Mouse (Mus musculus) thymus, adult 18-20 months (tissue): ENCODE measurements around the gene Hes2.

ENCODE experiments used
- DNase-seq, 2 experiments: peaks; one replicate each; pipeline ENCODE4 v3.0.0; 2022; ENCODE audit warnings: mixed read lengths in 2 of 2

Hes2 gene

DNA sequence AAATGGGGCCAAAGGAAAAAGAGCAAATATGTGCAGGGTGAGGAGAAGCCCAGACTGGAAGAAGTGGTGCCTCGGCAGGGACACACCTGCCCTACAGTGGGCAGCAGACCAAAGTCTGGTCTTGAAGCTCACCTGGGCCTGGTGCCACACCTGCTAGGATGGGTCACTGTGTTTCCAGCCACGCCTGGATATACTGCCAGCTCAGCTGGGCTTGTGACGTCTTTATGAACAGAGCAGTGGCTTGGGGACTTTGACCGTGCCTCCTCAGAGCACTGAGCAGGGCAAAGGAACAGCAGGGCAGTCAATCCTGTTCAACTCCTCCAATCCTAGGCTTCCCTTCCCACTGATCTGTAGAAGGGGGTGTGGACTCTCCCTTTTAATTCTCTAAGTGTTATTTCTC, 2.1 kb downstream of the Hes2 start:
- no peak for DNase-seq

DNA sequence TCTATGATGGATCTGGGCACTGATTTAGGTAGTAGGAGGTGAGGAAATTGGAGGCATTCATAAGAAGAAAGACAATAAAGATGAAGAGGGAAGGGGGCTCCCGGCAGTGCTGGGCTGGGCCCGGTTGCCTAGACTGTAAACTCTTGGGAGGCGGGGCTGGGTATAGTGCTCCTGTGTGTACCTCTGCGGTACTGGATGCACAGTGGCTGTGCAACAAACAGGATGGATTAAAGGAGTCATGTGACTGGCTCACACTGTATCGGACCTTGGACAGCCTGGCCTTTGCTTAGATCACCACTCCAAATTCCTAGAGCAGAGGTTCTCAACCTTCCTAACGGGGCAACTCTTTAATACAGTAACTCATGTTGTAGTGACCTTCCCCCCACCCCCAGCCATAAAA, 2.9 kb downstream of the Hes2 start:
- no peak for DNase-seq

DNA sequence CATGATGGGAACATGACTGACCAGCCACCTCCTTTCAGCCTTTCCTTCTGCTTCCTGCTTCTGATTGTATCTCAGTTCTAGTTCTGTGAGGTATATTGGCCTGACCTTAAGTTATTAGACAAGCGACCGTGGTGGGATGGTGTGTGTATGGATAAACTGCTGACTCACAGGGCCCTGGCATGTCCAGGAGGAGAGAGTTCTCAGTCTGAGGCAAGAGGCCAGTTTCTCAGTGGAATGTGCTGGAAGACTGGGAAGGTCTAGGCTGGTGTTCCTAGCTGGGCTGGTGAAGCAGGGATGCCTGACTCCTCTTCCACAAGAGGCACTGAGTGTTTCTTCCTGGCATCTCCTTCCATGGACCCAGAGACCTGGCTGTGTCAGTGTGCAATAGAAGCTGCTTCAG, 4.1 kb downstream of the Hes2 start:
- DNase-seq = no peak

DNA sequence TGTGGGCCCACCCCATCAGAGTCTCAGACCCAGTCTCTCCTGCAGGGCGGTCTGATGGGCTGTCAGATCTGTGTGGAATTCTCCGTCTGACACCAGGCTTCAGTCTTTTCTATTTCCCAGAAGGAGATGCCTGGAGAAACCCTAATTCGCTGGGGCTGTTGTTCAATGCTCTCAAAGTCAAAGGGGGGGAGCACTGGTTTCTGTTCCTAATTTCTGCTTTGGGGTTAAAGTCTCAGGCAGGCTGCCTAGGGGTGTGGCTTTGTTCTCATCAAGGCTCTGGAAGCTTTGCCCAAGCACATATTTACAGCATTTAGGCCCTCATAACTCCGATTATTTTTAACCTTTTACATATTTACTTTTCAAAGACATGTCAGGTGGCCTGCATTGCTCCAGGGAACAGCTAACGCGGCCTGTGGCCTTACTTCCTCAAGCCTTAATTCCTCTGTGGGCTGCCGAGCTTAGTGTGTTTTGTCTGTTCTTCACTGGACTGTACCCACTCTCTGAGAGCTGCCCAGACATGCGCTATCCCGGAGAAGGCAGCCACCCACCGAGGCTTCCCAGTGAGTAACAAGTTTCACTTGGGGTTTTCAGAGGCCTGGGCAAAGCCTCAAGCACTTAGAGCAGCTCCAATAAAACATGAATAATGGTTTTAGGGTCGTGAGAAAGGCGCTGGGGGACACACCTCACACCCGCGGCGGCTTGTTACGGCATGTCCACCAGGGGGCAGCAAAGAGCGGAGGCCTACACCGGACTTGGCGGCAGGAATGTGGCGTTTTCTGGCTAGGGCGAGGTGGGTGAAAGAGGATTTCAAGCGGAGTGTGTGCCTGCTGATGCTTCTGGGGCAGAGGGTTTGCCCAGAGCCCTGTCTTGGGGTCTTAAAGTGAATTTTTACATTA, 6.6 kb downstream of the Hes2 start:
- no peak for DNase-seq

DNA sequence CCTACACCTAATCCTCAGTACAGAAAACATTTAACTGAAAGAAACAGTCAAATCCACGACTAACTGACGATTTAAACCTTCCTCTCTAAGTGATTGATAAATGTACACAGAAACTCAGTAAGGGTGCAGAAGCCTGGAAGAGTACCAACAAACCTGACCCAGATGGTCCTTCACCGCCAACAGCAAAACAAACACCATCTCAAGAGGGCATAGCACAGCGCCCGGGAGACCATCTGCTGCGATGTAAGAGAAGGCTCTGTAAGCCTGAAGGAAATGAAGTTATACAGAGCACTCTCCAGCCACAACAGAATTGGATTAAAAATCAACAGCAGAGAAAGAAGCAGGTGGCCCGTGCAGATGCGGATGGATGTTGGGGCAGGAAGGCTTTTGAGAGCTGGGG, 9.4 kb downstream of the Hes2 start:
- DNase-seq = no peak

DNA sequence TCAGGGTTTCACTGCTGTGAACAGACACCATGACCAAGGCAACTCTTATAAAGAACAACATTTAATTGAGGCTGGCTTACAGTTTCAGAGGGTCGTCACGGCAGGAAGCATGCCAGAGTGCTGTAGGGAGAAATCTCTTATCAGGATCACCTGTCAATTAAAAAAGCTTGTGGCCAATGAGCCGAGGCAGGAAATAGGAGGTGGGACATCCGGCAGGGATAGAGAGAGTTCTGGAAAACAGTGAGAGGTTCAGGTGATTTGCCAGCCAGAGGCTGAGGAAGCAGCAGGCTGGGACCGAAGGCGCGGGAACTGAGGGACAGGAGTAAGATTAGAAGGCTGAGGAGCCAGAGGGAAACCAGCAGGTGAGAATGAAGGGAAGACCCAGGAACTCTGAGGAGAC, 10.4 kb downstream of the Hes2 start:
- no peak for DNase-seq

DNA sequence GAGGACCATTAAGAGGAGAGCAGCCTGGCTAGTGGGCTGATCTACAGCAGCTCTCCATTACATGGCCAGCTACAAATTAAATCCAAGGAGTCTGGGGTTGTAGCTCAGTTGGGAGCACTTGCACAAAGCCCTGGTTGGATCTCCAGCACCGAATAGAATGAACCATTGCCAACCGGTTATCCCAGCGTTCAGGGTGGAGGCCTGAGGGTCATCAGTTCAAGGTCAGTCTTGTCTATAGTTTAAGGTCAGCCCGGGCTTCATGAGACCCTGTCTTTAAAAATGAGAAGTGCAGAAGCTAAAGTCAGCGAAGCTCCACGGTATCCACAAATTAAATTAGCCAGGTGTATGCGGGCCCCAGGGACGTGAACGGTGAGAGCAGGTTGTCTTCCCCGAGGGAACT, 11.6 kb downstream of the Hes2 start:
- no peak for DNase-seq

DNA sequence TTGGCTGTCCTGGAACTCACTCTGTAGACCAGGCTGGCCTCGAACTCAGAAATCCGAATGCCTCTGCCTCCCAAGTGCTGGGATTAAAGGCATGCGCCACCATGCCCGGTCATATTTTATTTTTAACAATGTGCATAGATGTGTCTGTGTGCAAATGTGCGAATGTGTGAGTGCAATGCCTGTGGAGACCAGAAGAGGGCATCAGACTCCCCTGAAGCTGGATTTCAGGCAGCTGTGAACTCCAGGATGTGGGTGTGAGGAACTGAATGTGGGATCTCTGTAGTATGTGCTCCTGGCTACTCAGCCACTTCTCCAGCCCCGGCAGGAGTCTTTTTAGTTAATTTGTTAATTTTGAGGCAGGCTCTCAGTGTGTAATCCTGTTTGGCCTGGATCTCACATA, 12.9 kb downstream of the Hes2 start:
- no peak for DNase-seq

DNA sequence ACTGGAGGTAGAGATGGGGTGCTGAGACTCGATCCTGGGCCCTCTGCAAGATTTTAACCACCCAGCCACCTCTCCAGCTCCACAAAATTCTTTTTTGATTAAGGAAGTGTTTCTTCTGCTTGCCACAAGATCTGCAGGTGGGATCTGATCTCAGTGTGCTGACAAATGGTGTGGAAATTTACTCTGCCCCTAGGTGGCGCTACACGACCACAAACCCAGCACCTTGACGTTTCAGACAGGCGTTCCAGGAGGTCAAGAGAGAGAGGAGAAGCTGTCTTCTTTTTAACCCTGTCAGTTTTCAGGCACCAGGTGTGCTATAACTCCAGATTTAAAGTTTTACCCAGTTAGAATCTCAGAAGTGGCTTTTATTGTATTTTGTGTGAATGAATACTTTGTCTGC, 14.4 kb downstream of the Hes2 start:
- DNase-seq = peak; percentile 65 to 73

DNA sequence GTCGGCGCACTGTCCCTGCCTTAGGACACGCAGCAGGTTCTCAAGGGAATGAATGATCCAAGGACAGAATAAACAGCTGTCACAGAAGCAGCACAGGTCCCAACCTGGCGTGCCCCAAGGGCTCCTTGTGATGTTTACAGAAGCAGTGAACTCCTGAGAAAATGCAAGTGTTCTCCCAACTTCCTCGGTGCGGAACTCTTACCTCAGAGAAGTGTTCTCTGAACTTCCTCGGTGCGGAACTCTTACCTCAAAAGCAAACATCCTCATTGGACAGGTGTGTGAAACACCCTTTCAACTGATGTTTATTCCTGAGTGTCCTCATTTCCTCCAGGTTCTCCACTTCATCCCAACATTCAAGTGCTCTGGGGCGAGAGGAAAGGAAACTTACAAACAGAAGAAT, 15.3 kb downstream of the Hes2 start:
- DNase-seq = no peak

DNA sequence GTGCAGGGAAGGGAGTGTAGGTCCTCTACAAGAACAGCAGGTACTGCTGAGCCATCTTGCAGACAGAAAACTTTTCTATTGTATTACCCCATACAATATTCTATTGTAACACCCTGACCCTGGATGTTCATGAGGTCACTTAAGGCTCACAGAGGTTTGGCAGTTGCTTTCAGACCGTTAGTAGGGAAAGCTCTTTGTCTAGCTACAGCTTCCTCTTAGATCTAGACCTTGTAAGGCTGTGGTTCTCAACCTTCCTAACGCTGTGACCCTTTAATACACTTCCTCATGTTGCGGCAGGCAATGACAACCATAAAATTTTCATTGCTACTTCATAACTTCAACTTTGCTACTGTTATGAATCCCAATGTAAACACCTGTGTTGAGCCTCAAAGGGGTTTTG, 18.0 kb downstream of the Hes2 start:
- DNase-seq = no peak

DNA sequence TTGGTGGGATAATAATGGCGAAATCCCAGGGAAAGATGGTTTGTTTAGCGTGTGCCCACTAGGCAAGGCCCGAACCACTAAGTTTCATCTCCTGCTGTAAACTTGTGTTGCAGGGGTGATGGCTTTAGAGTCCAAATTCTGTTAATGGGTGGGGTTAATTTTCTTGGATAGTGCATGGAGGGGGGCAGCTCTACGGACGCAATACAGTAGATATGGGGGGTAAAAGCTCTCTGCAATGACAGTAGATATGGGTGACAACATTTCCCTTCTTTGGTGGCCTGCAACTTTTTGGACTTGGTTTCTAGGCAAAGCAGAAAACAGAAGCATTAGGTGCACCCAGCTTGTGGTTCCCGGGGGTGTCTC, 18.5 kb downstream of the Hes2 start:
- no peak for DNase-seq

DNA sequence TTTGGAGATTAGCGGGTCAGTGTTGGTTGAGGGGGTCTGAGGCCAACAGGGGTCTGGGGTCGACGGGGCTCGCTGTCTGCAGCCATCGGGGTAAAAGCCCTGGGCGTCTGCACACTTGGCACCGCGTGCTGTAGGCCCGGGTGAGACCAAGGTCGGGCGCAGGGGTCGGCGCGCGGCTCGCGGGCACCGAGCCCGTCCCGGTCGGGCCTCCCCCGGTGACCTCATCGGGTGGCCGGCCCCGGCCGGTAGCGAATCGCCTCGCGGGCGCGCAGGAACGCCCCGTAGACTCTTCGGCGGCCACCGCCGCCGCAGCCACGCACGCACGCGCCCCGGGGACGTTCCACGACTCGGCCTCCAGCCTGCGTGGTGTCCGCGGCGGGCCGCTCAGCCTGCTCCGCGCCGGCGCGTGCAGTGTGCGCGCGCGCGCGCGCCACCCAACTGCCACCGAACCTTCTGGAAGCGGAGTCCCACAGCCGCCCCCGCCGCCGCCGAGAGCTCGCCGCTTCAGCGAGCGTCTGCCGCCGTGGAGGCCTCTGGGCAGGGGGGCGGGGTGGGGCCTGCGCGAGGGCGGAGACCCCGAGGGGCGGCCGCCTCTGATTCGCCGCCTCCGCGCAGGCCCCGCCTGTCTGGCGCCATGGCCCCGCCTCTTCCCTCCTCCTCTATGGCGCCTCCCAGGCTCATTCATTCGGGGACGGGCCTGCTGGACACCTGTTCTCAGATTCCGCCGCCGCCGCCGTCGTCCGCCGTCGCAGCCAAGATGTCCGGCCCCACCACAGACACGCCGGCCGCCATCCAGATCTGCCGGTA, 19.1 kb downstream of the Hes2 start, which contains the start of gene Acot7:
Gene Acot7 (plus strand): TSS at position 598 of the 807 bp plus-strand sequence.
- peak; percentile 83 to 85 for DNase-seq

DNA sequence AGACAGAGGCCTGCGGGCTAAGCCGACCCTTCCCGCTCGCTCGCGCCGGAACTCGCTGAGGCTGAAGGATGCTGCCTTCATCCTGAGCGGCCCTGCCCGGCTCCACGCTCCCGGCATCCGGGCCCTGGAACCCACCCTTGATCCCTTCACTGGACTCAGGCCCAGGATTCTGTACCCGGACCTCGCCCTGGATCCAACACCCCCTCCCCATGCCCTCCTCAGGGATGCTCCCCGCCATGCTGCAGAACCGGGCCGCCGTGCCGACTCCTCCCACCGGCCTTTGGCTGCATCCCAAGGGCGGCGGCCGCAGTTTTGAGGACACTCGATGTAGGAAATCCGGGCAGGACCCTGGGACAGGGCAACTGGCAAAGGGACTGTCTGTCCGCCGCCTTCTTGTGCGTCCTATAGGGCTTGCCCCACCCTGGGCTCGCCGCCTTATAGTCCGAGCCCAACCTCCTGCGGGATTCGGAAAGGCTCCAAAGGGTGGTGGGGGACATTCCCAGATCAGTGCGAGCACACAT, 19.7 kb downstream of the Hes2 start:
- peak; percentile 51 to 60 for DNase-seq

DNA sequence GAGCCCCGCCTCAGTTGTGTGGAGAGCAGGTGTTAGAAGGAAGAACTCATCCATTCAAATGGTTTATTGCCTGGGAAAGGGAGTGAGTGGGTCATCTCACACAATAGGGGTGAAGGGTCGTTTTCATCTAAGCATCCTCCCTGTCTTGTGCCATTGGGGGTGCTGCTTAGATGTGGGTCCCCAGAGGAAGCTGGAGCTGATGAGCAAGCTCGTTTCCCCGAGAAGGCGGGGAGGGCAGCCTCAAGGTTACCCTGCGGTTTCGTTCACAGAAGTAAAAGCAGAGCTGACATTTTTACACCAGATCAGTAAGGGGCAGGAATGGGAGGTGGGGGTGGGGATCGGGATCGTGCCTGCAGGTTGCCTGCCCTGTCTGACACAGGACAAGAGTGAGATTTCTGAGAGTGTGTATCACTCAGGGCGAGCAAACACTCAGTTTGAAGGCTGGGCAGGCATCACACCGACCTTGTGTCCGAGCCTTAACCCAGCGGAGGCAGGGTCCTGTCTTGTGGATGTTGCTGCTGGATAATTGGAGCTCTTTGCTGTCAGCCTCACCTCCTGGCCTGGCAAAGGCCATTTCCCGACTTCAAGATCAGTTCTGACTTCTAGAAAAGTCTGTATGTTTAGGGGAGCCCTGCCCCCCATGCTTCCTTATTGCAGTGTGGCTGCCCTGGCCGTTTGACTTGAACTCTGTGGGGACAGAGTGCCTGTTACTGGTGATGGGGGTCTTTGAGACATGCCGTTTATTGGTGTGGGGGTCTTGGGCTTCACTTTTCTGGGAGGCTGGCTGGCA, 20.4 kb downstream of the Hes2 start:
- DNase-seq = peak; percentile 52 to 70

DNA sequence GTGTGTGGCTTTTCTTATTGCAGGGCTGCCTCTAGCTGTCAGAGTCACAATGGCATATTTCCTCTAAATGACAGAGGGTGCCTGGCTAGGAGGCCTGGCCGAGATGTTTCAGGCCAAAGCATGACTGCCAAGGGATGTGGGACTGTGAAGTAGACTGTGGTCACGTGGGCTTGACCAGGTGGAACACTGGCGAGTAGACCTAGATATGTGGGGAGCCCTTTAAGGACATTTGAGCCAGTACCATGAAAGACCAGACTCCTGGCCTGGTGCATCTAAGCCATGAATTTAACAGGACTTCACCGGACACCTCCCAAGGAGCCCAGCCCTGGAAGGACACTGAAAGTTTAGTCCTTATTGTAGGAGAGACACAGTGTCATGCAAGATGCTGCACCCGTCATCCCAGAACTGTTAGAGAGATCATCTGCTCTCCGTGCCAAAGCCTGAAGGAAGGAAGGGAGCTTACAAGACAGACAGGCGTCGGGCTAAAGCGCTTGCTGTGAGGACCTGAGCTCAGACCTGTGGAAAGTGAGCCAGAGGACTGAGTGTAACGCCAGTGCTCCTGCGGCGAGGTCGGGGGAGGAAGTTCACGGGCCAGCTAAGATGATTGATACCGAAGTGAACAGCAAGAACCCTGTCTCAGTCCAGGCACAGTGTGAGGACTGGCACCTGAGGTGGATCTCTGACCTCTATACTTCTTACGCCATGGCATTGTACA, 21.4 kb downstream of the Hes2 start:
- DNase-seq = no peak

DNA sequence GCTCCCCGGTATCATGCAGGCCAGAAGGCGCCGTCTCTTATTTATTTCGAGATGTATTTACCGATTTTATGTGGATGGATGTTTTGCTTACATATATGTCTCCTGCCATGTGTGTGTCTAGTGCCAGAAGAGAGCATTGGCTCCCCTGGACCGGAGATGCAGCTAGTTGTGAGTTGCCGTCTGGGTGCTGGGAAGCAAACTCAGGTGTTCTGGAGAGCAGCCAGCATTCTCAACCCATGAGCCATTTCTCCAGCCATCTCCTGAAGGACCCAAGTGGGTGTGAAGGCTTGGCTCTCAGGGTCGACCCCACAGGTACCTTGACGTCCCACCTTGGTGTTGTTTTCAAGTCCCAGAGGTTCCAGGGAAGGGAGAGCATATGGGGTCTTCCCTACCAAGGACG, 23.5 kb downstream of the Hes2 start:
- no peak for DNase-seq

DNA sequence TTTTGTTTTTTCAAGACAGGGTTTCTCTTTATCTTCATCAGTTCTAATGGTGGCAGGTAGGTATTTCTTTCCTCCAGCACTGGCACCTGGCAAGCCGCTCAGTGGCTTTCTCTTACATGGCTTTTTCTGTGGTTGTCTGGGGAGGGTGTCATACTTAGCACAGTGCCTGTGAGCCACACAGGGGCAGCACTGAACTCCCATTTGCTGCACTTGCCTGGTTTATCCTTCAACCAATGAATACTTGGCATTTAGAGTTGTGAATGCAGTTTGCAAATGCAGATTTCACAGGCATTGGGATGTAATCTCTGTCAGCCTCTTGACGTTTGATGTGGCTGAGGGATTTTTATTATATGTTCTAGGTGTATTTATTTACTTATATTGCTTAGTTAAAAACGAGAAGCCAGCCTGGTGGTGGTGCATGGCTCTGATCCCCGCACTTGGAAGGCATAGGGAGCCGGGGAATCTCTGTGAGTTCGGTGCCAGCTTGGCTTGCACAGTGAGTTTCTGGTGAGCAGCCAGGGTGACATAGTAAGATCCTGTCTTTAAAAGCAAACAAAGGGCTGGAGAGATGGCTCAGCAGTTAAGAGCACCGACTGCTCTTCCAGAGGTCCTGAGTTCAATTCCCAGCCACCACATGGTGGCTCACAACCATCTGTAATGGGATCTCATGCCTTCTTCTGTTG, 25.8 kb downstream of the Hes2 start:
- DNase-seq = no peak

DNA sequence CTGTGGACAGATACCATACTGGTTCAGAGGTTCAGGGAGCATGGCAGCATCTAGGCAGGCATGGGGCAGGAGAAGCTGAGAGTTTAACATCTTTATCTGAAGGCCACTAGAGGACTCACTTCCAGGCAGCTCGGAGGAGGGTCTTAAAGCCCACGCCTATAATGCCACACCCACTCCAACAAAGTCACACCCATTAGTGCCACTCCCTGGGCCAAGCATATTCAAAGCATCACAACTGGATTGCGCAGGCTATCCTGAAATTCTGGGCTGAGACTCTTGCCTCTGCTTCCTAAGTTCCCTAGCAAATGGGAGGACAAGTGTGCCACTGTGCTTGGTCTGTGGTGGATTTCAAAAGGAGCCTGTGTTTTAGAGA, 26.5 kb downstream of the Hes2 start:
- DNase-seq = no peak

DNA sequence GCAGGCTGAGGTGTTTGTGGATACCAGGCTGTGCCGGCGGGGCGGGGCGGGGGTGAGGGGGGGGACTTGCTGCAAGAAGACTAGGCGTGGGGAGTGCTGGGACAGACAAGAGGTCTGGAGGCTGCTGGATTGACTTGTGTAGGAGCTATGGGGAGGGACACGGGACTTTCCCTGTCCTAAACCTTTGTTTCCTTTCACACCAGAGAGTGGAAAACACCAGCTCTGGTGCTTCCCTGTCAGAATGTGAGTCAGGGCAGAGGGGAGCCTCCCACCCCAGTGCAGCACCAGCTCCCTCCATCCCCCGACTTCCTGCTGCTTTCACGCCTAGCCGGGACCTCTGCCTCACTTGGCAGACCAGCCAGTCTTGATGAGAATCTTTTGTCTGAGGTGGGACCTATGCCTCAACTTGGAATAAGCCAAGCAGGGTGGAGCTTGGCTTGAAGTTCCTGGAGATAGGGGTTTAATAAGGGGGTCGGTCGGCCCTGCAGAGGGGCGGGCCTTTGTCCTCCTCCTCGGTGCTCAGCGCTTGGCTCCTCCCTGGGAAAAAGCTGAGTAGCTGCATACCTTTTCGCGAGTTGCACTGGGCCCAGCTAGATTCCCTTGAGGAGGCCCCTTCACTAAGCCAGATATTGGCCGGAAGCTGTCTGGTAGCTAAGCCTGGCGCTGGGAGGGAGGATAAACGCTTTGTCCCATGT, 27.0 kb downstream of the Hes2 start:
- no peak for DNase-seq
